Mouse (Mus musculus): ENCODE measurements around the gene Abhd15.

- no peak for TF ChIP-seq EP300 (IDR thresholded peaks at IDR 0.05; ENCODE audit: low read depth)
- TF ChIP-seq CTCF (IDR thresholded peaks at IDR 0.05; ENCODE audit: low read depth): peak; percentile 45
These were observed 47.8 kb upstream of the Abhd15 start for GRCm38 (mm10) chr11:77467157-77467556.

All from heart, postnatal 0 days (tissue).